Mouse (Mus musculus) mouse embryonic stem cell (cell line): ENCODE measurements at regions not wholly inside any gene's neighbourhood (a gene's known extent, or its start where the extent isn't known, plus 50 kb on each side); places are given as distances from the start of the nearest gene placed in this dataset.

Source experiments
- in situ Hi-C, 2 experiments: fragments of 300-500 bp; cut with MboI; formaldehyde crosslinking; loops; 1 replicate in 1 of 2; 3 replicates in 1 of 2; pipeline ENCODE4 v1.14.3; 2019 to 2020; ENCODE audit warnings: low sequenced_read_pairs in 2 of 2, low pct_unique_long_range_greater_than_20kb in 1 of 2, mixed read lengths in 1 of 2; ENCODE audit not compliant: unreplicated experiment in 1 of 2

DNA sequence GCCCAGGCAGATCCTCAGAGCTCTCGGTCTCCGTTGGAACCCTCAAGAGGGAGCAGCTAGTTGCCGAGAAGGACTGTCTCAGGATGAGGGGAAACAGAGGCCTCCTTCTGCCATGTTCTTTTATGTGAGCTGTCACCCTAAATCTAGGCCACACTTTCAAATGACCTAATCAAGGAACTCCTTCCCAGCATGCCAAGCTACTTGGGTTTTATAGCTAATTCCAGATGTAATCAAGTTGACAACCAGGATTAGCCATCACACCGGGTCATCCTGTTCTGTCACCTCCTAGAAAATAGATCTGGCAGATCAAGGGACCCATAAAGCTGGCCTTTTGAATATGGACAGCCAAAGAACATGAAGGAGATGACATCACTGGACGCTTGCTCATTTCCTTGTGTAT is 267.7 kb upstream of the Pabpc6 start:
- in situ Hi-C loops: no loop called here

DNA sequence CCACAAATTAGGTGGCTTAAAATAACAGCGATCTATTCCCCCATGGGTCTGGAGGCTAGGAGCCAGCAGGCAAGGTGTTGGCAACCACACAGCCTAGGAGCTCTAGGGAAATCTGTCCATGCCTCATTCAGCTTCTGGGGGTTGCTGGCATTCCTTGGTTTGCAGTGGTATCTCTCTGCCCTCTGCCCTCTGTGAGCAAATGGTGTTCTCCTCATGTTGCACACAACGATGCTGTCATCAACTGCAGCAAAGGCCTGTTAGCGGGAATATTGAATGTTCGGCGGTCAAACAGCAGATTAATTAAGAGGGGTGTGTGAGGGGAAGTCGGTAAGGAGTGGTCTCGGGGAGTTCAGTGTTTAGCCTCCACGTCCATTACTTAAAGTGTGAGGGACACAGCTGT is 262.7 kb upstream of the Pabpc6 start:
- in situ Hi-C loops: no loop called here

DNA sequence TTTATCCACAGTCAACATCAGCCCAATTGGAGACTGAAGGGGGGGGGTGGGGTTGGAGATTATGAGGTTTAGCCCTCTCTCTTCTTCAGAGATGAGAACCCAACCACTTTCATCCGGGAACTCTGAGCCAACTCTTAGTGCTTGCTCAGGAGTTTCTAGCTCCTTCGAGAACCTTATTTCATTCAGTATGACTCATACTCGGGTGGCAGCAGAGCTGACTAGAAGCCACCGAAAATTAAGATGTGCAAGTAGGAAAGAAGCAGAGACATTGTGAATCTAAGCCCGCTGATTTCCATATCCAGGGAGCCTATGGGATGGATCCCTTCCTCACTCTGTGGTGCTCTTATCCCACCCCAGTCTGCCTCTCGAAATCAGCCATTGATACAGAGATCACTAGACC is 262.0 kb upstream of the Pabpc6 start:
- in situ Hi-C loops: no loop called here

DNA sequence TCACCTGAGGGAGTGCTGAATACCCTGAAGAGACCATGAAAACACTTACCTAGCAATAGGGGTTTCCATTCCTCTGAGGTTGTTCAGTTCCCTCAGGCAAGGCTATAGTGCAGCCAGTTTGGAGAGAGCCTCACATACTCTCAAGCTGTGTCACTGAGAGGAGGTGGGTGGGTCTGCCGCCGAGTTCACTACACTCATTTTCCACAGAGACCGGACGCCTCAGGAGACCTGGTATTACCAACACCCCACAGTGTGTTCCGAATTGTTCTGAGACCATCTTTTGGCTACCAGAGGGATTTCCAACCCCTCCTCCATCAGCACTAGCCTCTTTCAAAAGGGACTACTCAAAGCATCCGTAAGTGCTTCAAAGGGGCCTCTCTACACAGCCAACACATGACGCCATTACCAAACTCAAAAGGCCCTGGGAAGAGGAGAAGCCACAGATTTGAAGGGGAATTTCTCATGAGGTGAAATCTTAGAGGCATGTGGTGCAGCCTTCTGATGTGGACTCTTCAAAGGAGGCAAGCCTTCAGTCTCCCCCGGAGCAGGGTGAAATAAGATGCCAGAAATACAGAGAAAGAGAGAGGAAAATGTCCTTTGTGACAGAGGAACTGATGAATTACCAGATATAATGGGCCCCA is 260.1 kb upstream of the Pabpc6 start:
- in situ Hi-C loops: no loop called here

DNA sequence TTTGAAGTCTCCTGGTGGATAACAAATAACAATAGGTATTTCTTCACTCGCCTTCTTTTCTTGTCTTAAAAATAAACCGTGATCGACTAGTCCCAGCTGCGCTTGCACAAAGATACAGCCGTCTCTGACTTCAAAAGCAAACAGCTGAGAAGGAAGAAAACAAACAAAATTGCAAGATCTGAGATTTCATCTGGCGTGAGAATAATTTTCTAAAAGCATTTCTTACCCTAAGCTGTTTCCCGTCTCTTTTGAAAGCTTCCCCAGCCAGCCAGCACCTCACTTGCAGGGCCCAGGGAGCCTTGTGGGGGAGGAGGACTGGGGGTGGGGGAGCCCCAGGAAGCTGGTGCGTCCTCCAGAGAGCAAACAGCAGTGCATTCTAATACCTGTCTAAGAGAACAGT is 258.2 kb upstream of the Pabpc6 start:
- in situ Hi-C loops: no loop called here

DNA sequence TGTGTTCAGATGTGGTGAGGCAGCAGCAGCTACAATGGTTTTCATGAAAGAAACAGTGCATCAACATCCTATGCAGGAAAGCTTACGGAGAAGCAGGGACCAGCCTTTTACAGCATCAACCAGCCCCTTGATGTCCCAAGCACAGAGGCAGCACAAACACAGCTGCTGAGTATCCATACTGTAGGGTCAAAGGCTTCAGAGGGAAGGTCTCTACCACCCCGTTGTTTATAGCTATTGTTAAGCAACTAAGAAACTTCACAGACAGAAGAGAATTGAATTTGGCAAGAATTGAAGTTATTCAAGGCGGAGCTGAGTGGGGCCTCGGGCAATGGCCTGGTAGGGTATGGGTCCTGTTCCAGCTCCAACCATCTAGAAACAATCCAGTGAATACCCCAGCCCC is 256.8 kb upstream of the Pabpc6 start:
- in situ Hi-C loops: no loop called here

DNA sequence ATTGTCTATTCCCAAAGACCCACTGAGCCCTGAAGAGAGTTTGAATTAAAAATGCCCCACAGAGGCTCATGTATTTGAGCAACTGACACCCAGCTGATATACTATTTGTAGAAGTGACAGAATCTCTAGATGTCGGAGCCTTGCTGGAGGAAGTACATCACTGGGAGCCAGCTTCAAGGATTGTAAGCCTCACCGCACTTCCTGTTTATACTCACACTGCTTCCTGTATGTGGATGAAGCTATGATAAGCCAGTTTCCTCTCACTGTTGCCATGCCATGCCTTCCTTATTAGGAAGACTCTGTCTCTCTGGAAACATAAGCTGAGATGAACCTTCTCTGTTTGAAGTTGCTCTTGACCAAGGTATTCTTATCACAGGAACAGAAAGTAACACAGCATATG is 251.8 kb upstream of the Pabpc6 start:
- in situ Hi-C loops: no loop called here

DNA sequence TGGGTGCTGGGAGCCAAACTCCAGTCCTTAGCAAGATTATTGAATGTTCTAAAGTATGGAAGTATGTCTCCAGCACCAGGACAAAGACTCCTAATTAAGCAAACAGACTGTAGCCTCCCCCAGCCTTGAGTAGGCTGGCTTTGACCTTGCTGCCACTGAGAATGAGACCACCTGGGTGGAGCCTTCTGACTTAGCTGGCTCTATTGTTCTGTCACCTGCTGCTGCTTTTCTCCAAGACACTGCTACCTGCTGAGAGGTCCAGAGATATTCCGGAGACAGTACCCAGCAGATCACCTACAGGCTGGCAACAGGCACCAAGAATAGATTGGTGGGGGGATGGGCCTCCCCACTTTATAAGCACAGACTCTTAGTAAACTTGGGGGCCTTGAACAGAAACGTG is 247.5 kb upstream of the Pabpc6 start:
- in situ Hi-C loops: no loop called here

DNA sequence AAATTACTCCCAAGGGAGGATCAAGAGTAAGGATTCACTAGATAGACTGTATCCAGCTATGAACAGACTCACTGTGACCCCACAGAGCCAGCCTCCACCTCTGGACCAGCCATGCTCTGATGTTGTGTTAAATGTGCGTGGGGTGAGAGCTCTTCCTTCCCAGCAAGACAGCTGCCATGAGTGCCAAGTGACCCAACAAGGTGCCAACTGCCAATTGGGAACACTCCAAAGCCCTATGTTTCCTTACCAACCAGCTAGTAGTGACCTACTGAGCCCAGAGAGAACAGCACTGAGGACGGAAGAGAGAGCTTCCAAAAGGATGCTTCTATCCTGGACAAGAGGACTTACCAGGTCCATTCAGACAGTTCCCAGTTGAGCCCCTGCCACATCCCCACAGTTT is 241.3 kb upstream of the Pabpc6 start:
- in situ Hi-C loops: no loop called here

DNA sequence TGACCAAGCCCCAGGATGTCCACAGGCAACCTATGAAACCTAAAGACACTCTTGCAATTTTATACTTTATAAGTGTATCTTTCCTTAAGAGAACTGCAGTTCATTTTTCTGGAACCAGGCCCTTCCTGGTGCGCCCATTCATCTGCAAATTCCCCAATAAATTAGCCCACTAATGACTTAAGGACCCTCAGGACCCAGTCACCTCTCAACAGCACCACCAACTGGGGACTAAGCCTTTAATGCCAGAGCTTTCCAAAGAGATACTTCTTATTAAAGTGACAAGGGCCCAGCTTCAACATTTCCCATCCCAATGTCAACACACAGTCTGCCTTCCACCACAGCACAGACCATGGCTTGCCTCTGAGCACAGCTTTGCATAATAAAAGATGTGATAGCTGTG is 237.6 kb upstream of the Pabpc6 start:
- in situ Hi-C loops: no loop called here

DNA sequence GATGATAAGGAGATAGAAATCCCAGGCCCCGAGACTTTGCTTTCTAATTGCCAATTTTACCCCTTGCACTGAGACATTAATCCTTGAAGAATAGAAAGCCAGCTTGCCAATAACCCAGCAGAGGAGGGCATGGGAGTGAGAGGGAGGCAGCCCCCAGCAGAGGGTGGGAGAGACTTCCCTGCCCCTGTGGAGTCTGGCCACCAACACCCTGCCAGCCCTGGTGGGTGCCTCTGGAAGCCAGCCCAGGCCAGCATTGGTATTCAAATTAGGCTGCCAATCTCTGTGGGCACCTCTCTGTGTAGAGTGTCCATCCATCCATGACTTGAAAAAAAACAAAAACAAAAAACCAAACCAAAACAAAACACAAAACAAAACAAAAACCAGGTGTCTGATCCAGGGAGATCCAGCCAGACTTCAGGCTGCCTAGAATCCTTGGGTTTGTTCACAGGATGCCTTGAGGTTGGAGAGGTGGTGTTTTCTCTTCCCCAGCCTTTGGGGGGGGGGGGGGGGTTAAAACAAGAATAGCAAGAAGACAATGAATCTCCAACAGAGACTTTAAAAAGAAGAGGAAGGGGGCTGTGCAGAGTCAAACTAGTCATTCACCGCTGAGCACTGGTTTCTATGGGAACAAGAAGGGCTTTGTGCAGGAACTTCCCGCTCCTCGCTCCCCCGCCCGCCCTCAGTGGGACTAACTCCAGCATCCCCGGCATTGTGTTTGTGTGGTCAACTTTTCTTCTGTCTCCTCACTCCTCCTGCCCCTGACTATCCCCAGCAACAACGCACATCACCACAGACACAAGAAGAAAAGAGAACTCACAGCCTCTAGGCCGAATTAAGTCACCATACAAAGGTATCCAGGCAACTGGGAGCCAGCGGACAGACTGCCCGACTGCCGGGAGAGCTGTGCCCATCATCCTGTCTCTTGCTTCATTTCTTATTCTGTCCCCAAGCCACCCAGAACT is 236.3 kb upstream of the Pabpc6 start:
- in situ Hi-C loops: no loop called here

DNA sequence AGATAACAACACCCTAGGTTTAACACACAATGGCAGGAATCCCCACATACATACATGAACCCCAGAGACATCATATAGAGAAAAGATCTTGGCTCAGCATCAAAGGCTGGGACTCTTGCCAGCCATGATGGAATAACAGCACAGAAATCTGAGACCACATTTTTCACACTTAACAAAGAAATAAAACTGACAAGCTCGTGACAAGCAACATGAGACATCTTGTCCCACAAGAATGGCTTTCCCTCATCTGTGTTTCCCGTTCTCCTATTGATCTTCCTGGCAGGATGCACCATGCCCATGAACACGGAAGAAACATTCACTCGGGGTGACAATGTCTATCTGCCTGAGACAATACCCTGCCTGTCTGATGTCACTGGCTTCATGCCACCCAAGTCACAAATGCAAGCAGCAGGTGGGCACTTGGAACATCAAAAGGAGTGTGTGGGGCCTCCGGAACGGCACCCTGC is 235.0 kb upstream of the Pabpc6 start:
- in situ Hi-C loops: no loop called here

DNA sequence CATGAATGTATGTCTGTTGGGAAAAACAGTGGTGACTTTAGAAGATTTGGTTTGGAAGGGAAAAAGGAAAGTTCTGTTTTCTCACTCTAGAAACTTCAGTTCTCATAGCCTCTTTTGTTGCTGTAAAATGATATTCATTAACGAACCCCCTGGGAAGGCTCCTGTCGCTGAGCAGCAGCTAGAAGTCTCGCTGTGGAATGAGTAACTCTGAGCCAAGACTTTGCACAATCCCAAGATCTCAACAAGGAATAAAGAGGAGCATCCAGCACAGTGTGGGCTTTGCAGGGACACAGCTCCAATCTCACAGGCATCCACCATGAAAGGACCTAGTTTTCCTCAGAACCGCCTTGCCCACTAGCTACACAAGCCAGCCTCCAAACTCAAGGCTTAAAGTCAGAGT is 233.8 kb upstream of the Pabpc6 start:
- in situ Hi-C loops: no loop called here

DNA sequence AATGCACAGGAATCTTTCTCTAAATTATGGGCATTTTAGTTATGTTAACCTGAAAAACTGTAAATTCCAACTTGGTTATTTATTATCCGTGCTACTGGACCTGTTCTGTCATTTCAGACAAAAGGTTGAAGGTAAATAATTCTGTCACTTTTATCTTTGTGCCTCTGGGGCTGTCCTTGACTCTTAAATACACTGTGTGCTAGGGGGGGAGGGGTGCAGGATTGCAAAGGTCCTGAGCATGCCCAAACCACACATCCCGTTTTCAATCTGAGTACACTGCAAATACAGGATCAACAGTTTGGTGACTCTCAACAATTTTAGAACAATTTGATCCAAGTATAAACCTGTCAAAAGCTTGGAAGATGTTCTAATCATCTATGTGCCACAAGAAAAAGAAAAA is 227.4 kb upstream of the Pabpc6 start:
- in situ Hi-C loops: no loop called here

DNA sequence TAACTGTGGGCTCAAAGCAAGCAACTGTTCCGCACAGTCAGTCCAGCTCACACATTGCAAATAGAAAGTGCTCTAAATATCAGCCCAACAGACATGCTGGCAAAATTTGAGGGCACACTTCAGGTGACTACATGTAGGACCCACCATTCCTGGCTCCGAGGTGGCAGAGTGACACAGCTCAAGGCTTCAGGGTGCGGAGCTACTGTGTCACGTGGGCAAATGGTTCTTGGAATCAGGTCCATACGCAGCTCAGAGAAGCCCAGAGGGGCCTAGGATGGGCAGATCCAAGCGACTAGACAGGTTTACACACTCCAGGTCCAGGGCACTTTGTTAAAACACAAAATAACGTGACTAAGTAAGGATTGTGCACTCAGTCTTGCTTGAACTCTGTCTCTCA is 226.2 kb upstream of the Pabpc6 start:
- in situ Hi-C loops: no loop called here

DNA sequence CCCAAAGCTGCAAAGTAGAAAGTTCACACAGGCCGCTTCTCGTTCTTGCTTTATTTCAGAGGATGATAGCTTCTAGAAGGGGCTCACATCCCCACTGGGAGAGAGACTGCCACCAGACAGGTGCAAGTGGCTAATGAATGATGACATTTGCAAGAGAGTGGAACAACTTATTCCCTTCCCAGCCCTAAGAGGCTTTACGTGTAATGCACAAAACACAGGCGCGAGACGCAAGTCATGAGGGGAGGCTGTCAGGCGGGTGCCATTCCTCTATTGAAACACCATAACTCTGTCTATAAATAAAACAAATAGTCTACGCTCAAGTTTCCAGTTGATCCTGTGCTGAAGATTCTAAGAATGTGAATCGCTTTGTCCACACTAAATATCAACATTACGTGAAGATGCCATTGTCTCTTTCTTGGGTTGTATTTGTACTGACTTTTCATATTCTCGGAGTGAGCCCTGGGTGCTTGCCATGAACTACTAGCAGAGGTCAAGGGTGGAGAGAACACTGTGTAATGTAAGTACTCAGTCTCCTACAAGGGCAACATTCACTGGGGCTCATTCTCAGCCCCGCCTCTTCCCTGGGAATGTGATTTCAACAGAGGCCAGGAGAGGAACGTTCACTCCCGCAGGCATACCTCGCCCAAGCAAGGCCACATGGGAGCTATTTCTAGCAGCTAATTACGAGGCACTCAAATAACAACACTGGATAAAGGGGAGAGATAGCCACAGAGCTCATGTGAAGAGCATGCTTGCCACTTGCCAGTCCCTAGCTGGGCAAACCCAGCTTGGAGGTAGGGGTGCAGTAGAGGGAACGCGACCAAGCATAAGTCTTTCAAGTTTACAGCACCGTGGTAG is 225.5 kb upstream of the Pabpc6 start:
- in situ Hi-C loops: no loop called here

DNA sequence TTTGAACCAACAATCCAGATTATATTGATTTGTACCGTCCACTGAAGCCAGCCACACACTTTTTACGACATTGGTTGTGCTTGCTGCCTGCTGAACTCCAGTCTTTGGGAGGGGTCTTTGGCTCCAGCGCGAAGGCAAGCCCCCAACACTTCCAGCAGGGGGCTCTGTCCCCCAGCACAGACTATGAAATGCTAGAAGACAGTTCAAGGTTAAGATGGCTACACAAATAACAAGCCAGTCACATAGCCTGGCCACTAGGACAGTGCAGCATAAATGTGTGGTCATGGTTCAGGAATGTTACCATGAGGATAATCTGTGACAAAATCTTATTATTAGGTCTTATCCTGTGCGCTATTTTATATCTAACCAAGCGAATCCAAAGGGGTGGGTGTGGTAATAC is 224.4 kb upstream of the Pabpc6 start:
- in situ Hi-C loops: no loop called here

DNA sequence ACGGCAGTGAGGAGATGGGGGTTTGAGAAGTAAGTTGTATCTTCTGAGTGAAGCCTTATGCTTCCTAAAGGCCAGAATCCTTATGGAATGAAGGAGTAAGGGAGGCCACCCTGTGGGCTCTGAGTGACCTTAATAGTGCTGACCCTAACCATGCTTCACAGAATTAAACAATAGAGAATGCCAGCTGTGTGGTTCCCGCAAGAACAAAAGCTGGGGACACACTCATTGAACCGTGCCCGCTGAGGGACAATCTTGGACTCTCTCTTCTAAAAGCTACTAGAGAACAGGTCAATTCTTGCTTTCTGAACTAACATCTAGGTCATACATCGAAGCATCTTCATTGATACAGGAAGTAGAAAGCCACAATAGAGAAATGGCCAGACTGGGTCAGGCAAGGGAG is 223.3 kb upstream of the Pabpc6 start:
- in situ Hi-C loops: no loop called here

DNA sequence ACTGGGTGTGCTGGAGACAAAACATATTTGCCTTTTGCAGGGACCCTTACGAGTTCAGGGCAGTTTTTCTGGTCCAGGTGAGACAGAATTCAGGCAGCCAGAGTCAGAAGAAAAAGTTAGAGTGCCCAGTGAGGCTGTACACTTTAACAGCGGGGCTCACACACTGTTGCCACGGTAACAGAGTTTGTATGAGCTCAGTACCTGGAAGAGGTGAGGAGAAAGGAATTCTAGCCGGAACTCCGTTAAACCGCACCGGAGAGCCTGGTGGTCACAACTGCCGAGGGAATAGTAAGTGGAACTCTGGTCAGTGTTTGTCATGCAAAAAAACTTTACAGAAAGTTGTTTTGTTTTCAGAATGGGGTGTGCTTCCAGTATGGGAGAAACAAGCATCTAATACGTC is 222.6 kb upstream of the Pabpc6 start:
- in situ Hi-C loops: no loop called here
